Mouse (Mus musculus) stomach, embryonic 16.5 days (tissue): ENCODE measurements around the gene Olfm2. TPM values are rescaled to one million over a fixed set of nuclear protein-coding genes. Genes with fewer than 3 reads are reported as not detected.

Experiments
- polyA plus RNA-seq: library from polyadenylated mRNA; unstranded; fragments of >200 nt; fragmentation: Nextera tagmentation; extraction: Ambion mirVana; gene quantifications from 2 replicates; pipeline ENCODE4 v1.2.1, GENCODE M21; 2015

Gene Olfm2
- polyA plus RNA-seq, 1 experiment from 2014 or later = 7.4 TPM

Other genes starting within 250 kb of the Olfm2 start
- 86.8 and 88.6 TPM in 2 replicates for gene Zfp266, start 224.9 kb downstream of the Olfm2 start, polyA plus RNA-seq
- 15.6 and 16.9 TPM in 2 replicates for gene Zfp846, start 165.1 kb downstream of the Olfm2 start, polyA plus RNA-seq
- 345 and 393 TPM in 2 replicates for gene Ubl5, start 103.5 kb downstream of the Olfm2 start, polyA plus RNA-seq
- 15.5 and 17.8 TPM in 2 replicates for gene Fbxl12, start 101.6 kb downstream of the Olfm2 start, polyA plus RNA-seq
- 40.7 and 41.6 TPM in 2 replicates for gene Pin1, start 94.3 kb downstream of the Olfm2 start, polyA plus RNA-seq
- gene Col5a3, start 68.7 kb upstream of the Olfm2 start, polyA plus RNA-seq = 3.1 and 3.3 TPM in 2 replicates
- gene Rdh8, start 72.2 kb upstream of the Olfm2 start, polyA plus RNA-seq = not detected in 2 replicates
- gene A230050P20Rik, start 122.3 kb upstream of the Olfm2 start, polyA plus RNA-seq = 14.2 and 16.8 TPM in 2 replicates
- gene Angptl6, start 133.4 kb upstream of the Olfm2 start, polyA plus RNA-seq = 8.2 and 9.1 TPM in 2 replicates
- gene Ppan, start 141.8 kb upstream of the Olfm2 start, polyA plus RNA-seq = 74.6 and 77.5 TPM in 2 replicates
- 272 and 293 TPM in 2 replicates for gene Eif3g, start 152.3 kb upstream of the Olfm2 start, polyA plus RNA-seq
- gene Dnmt1, start 213.5 kb upstream of the Olfm2 start, polyA plus RNA-seq = 75.5 and 75.7 TPM in 2 replicates
- 38.2 and 39.9 TPM in 2 replicates for gene S1pr2, start 230.4 kb upstream of the Olfm2 start, polyA plus RNA-seq